Mouse (Mus musculus) right cerebral cortex, adult 18-20 months (tissue): ENCODE results near the gene Gm12830.

Experiments
- DNase-seq: peaks from one replicate; pipeline ENCODE4 v3.0.0; 2022; ENCODE audit warnings: mixed read lengths

Gene Gm12830

DNA sequence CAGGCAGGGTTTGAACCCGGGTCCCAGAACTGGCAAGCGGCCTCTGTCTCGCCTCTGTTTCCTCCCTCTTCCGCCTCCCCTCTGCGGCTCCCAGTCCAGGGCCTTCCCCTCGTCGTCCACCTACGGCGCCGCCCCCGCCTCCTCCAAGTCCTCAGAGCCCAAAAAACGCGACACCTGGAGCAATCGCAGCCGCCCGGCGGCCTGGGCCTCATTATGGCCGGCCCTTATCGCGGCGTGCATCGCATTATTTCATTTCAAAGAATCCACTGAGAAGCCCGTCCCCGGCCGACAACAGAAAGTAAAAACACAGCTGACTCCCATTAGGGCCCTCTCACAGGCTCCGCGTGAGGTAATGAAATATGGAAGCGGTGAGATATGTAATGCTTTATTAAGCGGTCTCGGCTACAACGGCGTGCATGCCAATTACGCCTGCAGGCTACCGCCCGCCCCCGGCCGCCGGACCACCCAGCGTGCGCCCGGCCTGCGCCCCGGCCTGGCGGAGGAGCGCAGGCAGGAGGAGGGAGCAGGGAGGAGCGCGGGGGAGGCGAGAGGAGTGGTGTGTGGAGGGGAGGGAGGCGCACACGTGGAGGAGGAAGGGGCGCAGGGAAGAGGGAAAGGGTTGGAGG lies at the start of gene Gm12830:
Gm12830 (plus strand) TSS at position 156 of the 626 bp plus-strand sequence.
- peak; percentile 54 for DNase-seq

DNA sequence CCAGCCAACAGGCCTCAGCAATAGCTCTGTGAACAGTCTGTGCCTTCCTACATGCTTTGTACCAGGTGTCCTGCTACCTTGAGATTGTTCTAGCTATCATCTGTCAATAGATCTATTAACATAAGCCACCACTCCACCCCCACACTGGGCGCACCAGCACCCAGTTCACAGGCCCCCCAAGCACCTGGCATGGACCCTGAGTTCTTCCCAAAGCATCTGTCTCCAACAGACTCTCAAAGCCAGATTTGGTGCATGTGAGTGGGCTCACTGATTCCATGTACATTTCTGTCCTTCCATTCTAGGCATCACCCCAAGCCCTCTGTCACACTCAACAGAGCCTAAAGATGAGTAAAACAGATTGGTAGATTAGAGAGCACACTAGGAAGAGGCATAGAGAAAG lies 48.2 kb upstream of the Gm12830 start:
- no peak for DNase-seq

DNA sequence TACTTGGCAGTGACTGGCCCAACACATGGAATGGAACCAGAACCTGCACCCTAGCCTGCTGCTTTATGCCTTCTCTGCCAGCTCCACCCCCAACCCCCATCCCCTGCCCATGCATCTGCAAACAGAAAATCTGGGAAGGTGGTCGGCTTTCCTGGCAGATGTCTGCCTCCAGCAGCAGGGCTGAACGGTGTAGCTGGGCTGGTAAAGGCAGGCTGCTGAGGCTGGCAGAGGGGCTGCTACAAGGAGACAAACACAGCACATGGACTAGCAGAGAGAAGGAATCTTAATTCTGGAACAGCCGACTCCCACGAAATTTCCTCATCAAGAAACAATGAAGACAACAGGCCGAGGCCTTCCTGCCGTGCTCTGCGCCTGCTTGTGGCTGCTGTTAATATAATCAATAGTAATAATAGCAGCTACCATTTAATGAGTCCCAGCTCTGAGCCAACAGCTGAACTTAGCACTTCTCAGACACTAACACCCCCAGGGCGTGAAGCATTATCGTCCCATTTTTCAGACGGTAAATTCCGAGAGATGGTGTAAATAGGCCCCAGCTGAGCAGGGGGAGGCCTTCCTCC lies 43.8 kb upstream of the Gm12830 start:
- DNase-seq = no peak

DNA sequence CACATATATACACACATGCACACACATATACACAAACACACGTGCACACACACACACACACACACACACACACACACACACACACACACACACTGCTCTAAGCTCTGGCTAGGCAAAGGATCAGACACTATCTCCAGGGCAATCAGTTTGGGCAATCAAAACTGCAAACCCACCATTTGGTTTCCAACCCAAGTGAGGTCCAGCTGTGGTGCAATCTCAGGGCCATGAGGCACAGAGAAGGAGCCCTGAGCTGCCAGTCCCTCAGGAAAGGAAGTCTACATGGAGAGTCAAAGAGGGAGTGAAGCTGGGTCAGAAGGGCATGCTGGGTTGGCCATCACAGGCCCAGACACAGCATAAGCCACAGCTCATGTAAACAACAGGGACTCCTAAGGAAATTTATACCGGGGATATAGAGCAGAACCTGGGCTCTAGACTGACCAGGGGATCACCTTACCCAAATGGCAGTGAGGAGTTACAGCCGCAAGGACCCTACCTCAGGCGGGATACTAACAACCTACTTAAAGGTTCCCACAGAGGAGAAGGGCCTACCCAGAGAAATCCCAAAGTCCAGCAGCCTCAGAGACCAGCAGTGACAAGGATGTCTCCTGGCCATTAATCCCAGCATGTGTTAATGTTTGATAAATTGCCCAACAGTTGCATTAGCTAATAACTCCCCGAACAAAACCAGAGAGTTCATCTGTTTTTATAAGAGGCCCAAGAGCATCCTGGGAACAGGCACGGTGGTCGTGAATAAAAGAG lies 42.6 kb upstream of the Gm12830 start:
- no peak for DNase-seq

DNA sequence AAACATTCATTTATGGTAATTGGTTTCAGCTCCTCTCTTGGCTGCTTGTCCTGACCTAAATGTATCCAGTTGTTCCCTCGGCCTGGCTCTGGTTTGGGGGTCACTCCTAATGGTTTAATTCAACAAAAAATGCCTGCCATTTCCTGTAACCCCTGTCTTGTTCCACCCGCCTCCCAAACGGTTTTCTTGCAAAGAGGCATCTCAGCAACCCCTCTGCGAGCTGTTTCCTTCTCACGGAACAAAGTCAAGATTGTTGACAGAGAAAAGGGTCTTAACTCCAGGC lies 42.1 kb upstream of the Gm12830 start:
- no peak for DNase-seq

DNA sequence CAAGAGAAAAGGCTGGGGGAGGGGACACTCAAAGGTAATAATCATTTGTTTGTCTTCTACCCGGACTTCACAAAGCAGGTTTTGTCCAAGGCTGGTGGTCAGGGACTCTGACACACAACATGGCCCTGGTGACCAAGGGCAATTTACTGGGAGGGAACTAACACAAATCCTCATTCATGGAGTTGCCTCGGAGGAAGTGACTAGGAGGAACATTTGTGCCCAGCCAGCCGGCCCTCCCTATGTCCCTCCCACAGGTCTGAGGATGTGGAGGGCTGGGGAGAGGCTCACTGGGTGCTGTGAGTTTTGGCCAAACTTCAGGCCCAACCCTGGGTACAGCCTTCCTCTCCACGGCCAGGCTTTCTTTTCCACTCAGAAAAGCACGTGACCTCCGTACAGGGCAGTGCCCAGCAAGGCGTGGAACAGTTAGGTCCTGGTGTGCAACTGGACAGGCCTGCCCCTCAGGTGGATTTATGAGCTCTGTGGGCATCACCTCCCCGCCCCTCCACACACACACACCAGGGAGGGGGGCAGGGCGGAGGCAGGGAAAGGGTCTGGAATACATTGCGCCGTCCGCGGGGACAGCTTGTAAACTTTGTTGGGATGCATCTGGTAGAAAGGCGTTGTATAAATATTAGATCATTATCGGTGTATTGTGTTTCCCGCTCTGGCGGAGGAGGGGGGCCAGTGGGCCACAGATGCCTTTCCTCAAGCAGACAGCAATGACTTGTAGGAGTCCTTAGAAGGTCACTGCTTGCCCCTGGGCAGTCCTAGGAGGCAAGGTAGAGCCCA lies 41.6 kb upstream of the Gm12830 start:
- DNase-seq = no peak

DNA sequence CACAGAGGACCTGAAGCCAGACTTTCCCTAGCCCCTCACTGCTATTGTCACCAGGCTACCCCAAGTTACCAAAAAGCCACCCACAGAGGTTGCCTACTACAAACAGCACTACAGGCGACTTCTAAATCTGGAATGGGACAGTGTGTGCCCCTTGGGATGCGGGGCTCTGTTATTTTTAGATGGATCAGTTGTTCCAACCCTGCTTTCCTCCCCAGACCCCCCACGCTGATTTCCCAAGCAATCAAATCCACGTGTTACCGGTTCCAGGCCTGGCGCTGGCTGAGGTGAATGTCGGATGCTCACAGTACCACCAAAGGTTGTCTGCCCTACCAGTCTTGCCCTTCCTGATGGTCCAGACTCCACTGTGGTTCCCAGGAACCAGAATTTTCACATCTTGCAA lies 38.7 kb upstream of the Gm12830 start:
- no peak for DNase-seq

DNA sequence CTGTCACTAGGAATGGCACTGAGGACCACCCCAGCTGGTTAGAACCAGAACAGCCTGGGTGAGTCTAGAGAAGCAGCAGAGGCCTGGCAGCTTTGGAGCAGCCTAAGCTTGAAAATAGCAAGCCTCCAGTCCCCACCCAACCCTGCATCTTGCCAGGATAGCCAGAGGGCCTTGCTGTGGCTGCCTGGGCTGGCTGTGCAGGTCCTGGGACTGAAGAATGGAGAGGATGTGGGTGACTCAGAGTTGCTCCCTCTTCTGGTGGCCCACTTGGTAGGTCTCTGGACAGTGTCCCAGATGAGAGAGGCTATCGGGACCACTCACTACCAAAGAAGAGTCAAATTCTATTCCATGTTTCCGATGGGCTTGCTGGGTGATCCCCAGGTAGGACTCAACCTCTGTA lies 36.8 kb upstream of the Gm12830 start:
- no peak for DNase-seq

DNA sequence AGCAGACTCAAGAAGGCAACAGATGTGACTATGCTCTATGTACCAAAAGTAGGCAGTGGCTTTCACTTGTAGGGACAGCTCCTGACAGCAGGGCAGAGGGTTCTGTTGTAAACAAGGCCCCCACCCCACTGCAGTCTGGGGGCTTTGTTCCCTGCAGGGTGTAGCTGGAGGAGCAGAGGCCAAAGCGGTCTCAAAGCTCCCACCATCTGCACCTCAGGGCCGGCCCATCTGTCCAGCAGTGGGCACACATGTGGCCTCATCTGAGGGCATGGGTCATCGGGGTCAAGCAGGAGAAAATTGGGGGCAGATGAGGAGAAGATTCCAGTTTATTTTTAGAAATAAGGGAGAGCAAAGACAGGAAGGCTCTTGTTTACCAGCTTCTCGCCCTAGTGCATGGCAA lies 32.7 kb upstream of the Gm12830 start:
- DNase-seq = no peak

DNA sequence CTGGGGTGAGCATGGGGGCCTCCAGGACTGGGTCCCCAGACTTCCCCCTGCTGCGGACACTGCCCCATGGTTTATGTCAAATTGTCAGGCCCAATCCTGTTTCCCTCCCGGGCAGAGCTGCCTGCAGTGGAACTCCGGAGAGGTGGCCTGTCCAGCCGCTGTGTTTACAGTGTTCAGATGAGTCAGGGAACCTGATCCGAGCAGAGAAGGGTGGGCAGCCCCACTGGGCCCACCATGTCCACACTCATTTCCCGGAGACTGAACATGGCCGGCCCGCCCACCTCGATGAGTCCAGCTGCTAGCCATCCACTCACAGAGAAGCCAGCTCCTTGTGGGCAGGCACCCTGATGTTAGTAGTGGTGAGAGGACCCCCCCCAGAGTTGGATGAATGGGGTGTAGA lies 29.9 kb upstream of the Gm12830 start:
- DNase-seq = no peak

DNA sequence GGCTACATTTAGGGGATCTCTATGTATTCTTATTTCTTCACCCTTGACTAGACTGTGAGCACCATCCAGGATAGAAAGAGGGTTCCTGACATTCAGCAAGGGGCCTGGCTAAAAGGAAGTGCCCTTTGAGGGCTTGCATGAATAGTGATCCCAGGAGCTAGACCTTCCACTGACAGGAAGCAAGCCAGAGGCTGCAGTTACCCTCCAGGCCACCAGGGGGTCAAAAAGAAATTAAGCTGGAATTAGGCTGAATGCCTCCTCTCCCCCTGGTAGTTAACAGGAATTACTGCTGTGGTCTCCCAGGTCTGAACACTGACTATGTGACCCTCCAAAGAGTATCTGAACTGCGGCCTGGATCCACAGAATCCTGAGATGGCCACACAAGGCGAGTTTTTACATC lies 27.7 kb upstream of the Gm12830 start:
- DNase-seq = no peak

DNA sequence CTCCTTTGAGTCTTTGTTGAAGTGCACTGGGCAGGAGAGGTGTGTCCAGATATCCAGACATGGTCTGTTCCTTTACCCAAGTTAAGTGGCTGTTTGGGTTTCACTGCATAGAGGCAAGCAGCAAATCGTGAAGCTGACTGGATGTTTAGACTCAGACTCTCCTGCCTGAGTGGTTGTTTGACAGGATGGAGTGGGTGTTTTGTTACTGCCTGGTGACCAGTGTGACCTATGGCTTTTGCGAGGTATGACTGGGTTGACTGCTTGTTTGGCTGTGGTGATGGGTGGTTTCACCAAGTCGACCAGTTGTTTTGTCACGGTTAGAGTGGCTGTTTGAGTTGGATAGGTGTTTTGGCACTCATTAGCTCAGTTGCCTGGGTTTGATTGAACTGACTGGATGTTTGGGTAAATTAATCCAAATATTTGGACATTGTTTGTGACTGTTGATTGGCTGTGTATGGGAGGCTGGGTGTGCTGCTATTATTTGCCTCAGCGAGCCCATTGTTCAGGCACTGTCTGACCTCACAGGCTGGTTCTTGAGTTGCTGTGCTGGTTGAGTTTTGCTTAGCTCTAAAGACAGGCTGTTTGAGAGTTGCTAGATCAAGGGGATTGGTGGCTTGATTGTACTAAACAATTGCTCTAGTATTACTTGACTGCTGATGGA lies 24.1 kb upstream of the Gm12830 start:
- DNase-seq = no peak

DNA sequence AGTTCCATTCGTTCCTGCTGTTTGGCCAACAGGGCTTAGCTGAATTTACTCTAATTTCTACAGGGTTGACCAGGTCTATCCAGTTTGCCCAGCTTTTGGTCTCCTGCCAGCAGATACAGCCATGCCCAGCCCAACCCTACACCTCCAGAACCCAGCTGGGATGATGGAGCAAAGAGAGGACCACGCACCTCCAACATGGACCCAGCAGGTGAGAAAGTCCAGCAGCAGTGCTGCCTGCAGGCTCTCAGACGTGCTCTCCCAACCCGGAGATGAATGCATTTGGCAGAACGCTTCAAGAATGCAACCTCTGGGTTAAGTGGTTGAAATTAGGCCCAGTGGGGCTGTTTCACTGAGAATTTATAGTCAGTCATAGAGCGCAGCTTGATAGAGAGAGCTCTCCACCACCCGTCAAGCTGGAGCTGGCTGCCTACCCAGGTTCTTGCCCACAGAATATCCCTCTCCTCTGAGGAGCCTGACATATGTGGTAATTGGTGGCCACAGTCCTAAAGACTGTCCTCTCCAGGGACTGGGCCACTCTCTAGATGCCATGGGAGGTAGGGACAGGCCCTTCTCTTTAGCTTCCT lies 23.4 kb upstream of the Gm12830 start:
- DNase-seq = no peak

DNA sequence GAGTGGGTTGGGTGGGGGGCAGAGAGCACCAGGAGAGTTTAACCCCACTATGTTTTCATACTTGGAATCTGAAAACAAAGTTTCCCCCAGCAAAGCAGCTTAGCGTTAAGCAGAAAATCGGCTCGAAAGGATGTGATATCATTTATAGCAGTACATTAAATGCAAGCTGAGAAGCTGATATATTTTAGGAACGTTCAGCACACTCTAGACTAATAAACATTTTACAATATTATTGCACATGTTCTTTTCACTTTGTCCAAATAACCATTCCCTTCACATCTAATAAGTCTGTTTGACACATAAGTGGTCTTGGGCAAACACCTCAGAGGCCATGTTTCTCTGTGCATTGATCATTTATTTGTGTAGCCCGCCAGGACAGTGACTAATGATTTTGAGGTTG lies 17.4 kb upstream of the Gm12830 start:
- no peak for DNase-seq

DNA sequence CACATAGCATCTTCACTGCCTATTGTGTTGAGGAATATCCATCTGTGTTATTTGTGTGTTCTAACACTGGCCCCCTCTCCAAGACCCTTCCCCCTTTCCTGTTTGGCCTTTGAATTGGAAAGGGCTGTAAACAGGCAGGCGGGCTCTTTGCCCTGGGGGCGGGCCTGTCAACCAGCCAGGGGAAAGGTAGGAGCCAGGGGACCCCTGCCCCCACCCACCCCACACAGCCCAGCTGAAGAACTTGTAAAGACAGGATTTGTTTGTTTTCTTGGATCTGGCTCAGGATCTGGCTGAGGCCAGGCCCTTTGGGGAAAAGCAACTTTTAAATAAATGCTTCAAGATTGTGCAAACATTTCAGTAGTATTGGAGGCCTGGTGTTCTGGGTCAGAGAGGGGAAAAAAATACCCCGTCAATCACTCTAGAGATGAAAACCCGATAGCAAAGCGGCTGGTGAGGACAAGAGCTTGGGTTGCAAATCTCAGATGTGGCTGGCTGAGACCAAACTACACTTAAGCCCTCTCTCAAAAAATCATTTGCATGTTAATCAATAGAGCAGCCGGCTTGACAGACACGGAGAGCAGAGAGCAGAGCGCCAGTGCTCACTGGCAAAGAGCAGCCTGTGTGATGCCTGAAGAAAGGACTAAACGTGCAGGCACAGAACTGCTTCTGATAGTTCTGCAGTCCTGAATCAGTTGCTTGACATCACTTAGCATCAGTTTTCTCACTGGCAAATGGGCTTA lies 2.4 kb upstream of the Gm12830 start:
- no peak for DNase-seq

DNA sequence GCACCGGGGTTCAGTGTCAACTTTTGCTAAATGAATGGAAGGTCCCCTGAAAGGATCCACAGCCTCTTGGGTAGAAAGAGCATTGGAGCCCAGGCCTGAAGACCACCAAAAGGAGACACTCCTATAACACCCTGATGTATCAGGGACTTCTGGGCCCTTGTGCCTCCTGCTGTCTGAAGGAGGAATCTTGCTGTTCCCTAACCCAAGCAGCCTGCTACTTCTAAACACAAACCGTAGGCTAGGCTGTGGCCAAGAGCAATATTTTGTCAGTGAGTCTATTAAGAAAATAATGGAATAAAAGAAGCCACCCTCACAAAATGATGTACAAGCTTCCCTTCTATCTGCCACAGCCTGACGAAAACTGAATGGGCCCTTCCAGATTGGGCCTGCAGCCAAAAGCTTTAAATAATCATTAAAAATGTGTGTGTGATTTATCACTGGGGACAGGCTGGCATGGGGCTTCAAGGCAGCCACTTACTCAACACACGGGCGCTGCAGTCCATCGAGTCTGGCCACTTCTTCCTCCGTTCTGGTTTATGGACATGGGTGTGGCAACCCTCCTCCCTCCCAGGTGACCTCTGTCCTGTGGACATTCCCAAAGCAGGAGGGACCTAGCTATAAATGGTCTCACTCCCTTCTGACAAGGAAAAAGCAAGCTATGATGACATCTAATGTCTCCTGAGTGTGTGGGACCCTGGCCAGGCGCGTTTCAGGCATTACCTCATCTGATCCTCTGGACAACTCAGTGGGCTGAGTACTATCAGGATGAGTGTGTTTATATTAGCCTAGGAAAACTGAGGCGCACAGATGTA lies 13.5 kb downstream of the Gm12830 start:
- no peak for DNase-seq

DNA sequence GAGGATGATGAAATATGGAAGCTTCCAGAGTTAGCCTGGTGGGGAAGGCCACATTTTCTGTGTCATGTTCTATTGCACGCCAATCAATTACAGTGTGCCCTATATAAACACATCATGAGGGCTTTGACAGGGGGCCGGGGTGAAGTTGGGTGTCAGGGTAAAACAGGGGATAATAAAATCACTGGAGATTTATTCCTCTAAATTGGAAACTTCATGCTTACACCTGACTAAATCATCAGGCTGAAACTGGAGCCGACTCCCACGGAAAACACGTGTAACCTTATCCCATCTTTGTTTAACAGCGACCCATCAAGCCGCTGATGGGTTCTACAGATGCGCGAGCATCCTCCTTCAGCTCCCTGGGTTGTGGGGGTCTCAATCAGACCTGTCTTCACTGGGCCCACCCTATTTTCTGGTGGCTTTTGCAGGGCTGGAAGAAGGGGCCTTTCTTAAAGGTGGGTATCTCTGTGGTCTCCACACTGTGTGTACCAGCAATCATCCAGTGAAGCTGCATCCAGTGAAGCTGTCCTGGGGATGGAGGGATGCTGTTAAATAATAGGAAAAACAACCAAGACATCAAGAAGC lies 19.9 kb downstream of the Gm12830 start:
- no peak for DNase-seq

DNA sequence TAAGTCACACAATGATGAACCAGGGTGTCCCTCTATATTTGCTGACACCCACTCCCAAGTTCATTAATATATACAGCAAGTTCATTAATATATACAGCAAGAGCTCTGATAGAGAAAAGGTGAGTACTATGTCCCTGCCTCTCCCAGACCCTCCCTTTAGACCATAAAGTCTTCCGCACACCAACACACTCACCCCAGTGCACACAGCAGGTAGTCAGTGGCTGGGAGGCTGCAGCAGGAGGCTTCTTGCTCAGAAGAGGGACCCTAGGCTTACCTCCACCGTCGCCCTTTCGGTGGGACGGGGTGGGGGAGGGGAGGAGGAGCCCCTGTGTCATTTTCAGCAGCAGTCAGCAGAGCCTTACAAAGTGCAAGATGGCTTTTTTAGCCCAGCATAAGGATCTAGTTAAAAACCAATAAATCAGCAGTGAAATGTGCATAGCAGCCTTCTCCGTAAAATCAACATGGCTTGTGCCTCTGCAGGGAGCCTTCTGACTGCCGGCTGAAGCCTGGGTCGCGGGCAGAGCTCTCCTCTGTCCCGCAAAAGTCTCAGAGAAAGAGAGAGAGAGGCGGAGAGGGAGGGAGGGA lies 20.9 kb downstream of the Gm12830 start:
- DNase-seq = no peak

DNA sequence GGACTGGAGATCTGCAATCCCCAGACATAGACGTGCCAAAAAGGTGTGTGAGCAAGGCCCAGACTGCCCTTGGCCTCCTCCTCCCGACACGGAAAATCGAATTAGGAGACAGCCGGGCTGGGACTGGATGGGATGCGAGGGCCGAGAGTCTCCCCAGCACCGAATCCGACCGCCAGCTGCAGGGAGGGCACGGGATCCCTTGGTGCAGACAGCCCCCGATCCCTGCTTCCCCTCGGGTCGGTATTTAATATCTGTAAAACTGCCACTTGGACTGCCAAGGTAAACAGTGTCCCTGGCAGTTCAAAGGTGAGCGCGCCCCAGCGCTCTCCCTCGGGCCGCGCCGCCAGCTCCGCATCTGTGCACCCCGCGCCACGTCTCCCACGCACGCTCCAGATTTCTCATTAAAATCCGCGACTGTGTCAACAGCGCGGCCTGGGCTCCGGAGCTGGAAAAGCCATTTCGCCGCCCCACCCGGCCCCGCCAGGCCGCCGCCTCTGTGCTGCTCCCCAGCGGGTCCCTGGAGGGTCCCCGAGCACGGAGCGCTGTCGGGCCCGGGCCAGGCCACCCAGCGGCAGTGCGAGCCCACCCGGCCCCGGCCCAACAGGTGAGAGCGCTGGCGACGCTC lies 21.7 kb downstream of the Gm12830 start:
- DNase-seq = no peak

DNA sequence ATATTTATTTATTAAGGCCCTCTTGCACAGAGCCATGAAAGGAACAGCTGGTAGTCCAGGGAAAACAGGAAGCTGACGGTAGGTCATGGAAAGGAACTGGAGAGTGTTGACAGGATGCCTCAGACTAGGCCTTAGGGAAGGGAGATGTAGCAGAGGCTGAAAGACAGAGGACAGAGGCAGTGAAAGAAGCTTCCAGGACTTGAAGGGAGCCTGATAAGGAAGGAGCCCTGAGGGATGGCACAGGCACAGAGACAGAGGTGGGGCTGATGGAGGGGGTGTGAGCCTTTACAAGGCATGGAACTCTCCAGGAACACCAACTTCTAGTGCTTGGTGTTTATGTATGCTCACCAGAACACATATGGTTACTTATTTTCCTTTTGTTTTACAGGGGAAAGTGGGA lies 23.1 kb downstream of the Gm12830 start:
- no peak for DNase-seq
